Mouse (Mus musculus) brain, embryonic 14.5 days (tissue): ENCODE measurements at regions not wholly inside any gene's neighbourhood (a gene's known extent, or its start where the extent isn't known, plus 50 kb on each side); places are given as distances from the start of the nearest gene placed in this dataset.
"Not testable (repeated sequence)": the region's sequence is repeated elsewhere in the genome, so short reads cannot be mapped to it uniquely, and the experiment has no call there.

ENCODE experiments used
- DNase-seq: peaks from one replicate; pipeline ENCODE4 v3.0.0-alpha.2; 2011; ENCODE audit warnings: low read depth
- CTCF ChIP-seq: fragments of 200-500 bp; IDR thresholded peaks from 2 replicates; pipeline ENCODE4 v1.5.1; 2012; ENCODE audit warnings: inconsistent platforms, mild to moderate bottlenecking, moderate library complexity, borderline replicate concordance; ENCODE audit not compliant: insufficient read depth, insufficient read length; ENCODE audit errors: extremely low read depth
- POLR2A ChIP-seq: fragments of 200-500 bp; IDR thresholded peaks from 2 replicates; pipeline ENCODE4 v1.6.1; 2012; ENCODE audit warnings: mild to moderate bottlenecking, inconsistent platforms, borderline replicate concordance; ENCODE audit not compliant: poor library complexity, insufficient read depth, insufficient read length, severe bottlenecking; ENCODE audit errors: extremely low read depth

DNA sequence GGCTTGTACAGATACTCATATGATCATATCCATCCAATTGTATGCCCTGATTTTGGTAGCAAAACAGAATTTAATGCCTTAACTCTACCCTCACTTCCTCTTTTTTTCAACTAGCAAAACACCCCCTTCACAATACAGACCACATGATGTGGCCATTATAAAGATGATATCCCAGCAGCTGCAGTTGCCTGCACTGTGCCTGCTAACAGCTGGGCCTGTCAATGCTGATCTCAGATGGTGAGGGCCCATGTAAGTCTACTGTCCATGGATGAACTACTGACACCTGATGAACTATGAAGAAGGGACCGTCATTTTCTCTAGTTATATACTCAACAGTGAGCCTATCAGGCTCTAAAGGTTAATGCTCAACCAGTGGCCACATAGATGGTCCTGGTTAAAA, 191.8 kb upstream of the Fmr1 start:
- no peak for DNase-seq
- TF ChIP-seq CTCF (no peak), POLR2A (no peak)

GRCm38 (mm10) chrX:68492052-68492451, 186.3 kb upstream of the Fmr1 start:
- not testable (repeated sequence) for DNase-seq

GRCm38 (mm10) chrX:68494398-68495143, 183.8 kb upstream of the Fmr1 start:
- DNase-seq, result peak; percentile 19
- TF ChIP-seq POLR2A (no peak), CTCF (no peak)

- DNase-seq, result peak; percentile 37
These were observed 183.2 kb upstream of the Fmr1 start for GRCm38 (mm10) chrX:68495144-68495493.

DNA sequence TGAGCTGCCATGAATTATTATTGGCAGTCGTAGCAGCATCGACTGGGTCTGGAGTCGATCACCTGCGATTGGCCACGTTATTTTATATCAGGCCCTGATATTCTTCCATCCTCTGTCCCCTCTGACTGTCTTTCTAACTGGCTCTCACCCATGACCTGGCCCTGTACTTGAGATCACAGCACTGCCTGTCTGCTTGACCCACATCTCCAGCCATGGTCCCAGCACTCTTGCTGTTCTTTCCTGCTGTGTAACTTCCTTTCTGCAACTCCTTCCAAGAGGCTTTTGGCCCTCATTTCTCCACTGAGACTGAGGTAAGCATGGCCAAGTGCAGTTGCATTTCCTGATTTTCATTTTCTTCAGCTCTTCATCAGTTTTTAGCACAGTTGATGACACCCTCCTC, 182.6 kb upstream of the Fmr1 start:
- DNase-seq, result no peak
- TF ChIP-seq POLR2A (no peak), CTCF (no peak)

More at GRCm38 (mm10) chrX:68495144-68495493, 183.2 kb upstream of the Fmr1 start:
- no peak for TF ChIP-seq POLR2A

DNA sequence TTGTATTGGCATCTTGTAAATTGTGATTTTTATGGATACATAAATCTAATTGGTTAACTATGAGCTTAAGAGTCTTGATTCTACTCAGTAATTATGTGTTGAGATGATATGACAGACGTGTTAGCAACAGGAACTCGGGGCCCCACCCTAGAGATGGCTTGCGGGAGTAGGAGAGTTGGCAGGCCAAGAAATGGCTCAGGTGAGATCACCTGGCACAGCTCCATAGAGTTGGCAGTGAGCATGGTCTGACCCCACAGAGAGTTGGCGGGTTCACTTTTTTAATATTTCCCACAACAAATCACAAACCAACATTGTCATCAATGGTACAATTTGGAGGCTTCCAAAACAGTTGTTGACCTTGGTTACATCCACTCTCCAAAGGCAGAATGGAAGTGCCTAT, 180.5 kb upstream of the Fmr1 start:
- no peak for DNase-seq
- TF ChIP-seq CTCF (no peak), POLR2A (no peak)

DNA sequence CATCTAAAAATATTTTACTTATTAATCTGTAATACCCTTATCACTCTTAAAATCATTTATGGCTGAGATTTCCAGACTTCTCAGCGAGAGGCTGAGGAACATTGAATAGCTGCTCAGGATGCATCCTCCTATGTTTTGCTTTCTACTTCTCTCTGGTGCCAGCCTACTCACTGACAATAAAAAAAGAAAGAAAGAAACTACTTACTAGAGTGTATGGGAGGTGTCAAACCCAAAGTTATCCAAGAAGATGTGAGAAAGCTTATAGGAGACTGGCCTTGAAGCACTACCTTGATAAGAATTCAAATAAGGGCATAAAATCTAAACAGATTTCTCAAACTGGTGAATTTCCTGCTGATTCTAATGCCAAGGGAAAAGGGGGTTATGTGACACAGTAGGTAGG, 175.4 kb upstream of the Fmr1 start:
- TF ChIP-seq POLR2A, result no peak
- TF ChIP-seq CTCF, result no peak
- DNase-seq, result no peak

DNA sequence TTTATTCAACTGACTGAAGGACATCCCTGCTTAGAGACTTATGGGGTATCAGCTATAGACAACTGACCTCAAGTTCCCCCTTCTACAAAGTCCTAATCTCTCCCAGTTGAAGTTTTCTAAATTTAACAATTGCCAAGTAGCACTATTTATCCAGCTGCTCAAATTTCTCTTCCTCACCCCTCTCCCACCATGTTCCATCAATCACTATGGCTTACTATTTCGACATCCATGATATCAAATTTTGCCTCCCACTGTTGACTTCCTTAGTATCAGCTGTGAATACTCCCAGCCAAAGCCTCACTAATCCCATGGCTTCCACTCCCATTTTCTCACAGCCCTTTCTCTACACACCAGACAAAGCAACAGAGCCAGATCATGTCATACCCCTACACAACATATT, 170.7 kb upstream of the Fmr1 start:
- DNase-seq, result no peak
- no peak for TF ChIP-seq CTCF
- no peak for TF ChIP-seq POLR2A

GRCm38 (mm10) chrX:68512213-68512766, 166.1 kb upstream of the Fmr1 start:
- TF ChIP-seq POLR2A (no peak), CTCF (no peak)
- DNase-seq, result peak; percentile 56

DNA sequence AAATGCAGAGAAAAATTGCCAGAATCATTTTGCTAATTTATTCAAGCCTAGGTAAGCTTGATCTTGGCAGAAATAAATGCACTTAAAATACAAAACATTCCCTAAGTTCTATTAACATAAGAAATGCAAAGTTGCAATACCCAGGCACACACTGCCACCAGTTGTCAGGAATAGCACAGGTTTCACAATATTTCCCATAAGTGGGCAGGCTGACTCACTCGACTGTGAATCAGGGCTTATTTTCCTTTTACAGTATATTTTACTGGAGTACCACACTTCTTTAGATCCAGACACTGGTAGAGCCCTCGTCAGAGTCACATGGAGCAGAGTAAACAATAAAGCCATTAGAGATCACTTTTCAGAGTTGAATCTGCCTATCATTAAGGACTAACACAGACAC, 131.8 kb upstream of the Fmr1 start:
- no peak for DNase-seq
- TF ChIP-seq POLR2A (no peak), CTCF (no peak)

- peak; percentile 3 for DNase-seq
- TF ChIP-seq POLR2A (no peak), CTCF (no peak)
These were observed 124.3 kb upstream of the Fmr1 start for GRCm38 (mm10) chrX:68554031-68554430.

GRCm38 (mm10) chrX:68557717-68558116, 120.6 kb upstream of the Fmr1 start:
- DNase-seq, result no peak
- TF ChIP-seq CTCF (no peak), POLR2A (no peak)
